ENCODE assay signal across 12 mouse cellular contexts in the genomic region with DNA sequence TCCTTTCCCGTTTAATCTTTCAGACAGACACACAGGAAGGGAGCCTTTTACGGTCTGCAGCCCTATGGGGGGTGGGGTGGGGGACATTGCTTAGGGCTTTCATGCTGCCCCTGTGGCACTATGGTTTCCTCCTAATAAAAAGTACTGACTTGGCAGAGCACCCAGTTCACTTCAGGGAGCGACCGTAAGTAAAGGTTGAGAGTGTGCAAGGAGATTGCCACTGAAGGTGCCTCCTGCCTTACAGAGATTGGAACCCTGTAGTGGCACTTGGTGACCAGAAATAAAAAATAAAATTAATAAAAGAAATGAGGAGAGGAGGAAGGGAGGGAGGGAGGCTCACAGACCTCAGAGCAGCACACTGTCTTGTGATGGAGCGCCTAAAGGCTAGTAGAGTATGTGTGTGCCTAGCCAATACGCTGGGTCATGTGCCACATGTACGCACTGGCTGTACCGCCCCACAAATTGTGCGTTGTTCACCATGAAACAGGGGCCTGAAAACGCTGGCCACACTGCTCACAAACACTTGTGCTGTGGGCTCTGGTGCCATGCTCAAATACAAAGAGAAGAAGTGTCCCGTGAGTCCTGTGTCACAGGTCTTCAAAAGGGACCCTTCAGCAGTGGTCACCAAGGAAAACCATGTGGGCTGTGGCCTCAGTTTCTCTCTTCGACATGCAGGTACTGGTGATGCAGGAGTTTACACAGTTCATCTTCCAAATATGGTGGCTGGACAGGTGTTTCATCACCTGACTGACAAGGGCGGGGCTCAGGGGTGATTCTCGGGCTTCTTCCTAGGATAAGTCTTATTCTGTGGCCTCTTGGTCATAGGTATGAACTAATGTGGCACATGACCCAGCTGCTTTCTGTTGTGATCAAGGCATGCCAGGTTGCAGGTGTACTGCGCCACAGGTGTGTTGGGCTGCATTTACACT.
A peak's percentile ranks its signal among the peaks of the same experiment; 100 is the strongest.
DNase-seq lines count a peak whose midpoint lies in the region; ATAC-seq and TF ChIP-seq lines count a peak whose summit lies in the region.
"Had no signal": no experiment of that assay in that cellular context is flagged by ENCODE, and none has a peak within 500 bp of the region (broad histone marks: within the 10 kb centered on the region; RNA-seq: fewer than 3 reads in every experiment).

No protein-coding gene starts in this region.

- no peak for DNase-seq in intestine, embryonic 14.5 days (ENCODE audit: low spot score)
- DNase-seq in spleen, postnatal 4 days (ENCODE audit: low spot score in 2 of 2): peak; percentile 1 to 40
- no peak for DNase-seq in spleen, postnatal 36 days (ENCODE audit: low spot score in 2 of 2)
- no peak for DNase-seq in limb, embryonic 14.5 days (ENCODE audit: low spot score)
- DNase-seq in thymus, postnatal 14 days: no peak
- DNase-seq: cerebellum, adult 11-12 months; spleen, adult 18-20 months had no signal

- no peaks in the 10 kb centered on the region for H3K36me3 ChIP-seq in intestine, embryonic 14.5 days (ENCODE audit: control insufficient read depth, insufficient read depth, low read length)
- H3K36me3 ChIP-seq in intestine, embryonic 16.5 days (ENCODE audit: control insufficient read depth, insufficient read depth, low read length): no peaks in the 10 kb centered on the region
- no peaks in the 10 kb centered on the region for H3K36me3 ChIP-seq in limb, embryonic 14.5 days (ENCODE audit: control insufficient read depth, insufficient read depth, low read length)
- no peaks in the 10 kb centered on the region for H3K36me3 ChIP-seq in neural tube, embryonic 15.5 days
- H3K36me3 ChIP-seq in heart, embryonic 11.5 days (ENCODE audit: control insufficient read depth, insufficient read depth, low read length): no peaks in the 10 kb centered on the region

- 80% methylated on average over 15 of the region's 15 CpGs for WGBS in intestine, embryonic 14.5 days
- 77% methylated on average over 15 of the region's 15 CpGs for WGBS in intestine, embryonic 16.5 days
- 74% methylated on average over 15 of the region's 15 CpGs for WGBS in limb, embryonic 14.5 days
- WGBS in neural tube, embryonic 15.5 days: 76% methylated on average over 15 of the region's 15 CpGs
- 82% methylated on average over 15 of the region's 15 CpGs for WGBS in heart, embryonic 11.5 days (ENCODE audit: insufficient replicate concordance)

- ATAC-seq in intestine, embryonic 14.5 days (replicated peaks; ENCODE audit: low FRiP score, low TSS enrichment, low read depth): no peak
- ATAC-seq in intestine, embryonic 16.5 days: no peak
- ATAC-seq in limb, embryonic 14.5 days (ENCODE audit: low FRiP score, low read depth): no peak
- ATAC-seq in neural tube, embryonic 15.5 days (ENCODE audit: low FRiP score): no peak; the same call in 1 of the 2 replicates
- ATAC-seq in heart, embryonic 11.5 days (replicated peaks; ENCODE audit: insufficient number of reproducible peaks, low FRiP score, low TSS enrichment): no peak

- peak overlapping the region; percentile 33 for H3K4me2 ChIP-seq in intestine, embryonic 14.5 days (ENCODE audit: low read length)
- H3K4me2 ChIP-seq in intestine, embryonic 16.5 days (ENCODE audit: low read depth, low read length): no peak overlapping the region
- peak overlapping the region; percentile 24; the same call in 1 of the 2 replicates for H3K4me2 ChIP-seq in limb, embryonic 14.5 days (replicated peaks; ENCODE audit: low read depth, low read length, severe bottlenecking)
- H3K4me2 ChIP-seq in neural tube, embryonic 15.5 days: peak overlapping the region; percentile 46
- no peak overlapping the region for H3K4me2 ChIP-seq in heart, embryonic 11.5 days

- 0 out of 2 replicates have a peak, but pooled peaks cover 4% of the 10 kb centered on the region for H3K27me3 ChIP-seq in intestine, embryonic 14.5 days (replicated peaks; ENCODE audit: control insufficient read depth, insufficient read depth, low read length)
- no peaks in the 10 kb centered on the region for H3K27me3 ChIP-seq in intestine, embryonic 16.5 days (replicated peaks; ENCODE audit: control insufficient read depth, insufficient read depth, low read length)
- no peaks in the 10 kb centered on the region for H3K27me3 ChIP-seq in limb, embryonic 14.5 days (ENCODE audit: control insufficient read depth, insufficient read depth, low read length)
- peaks cover 9% of the 10 kb centered on the region; the same call in 1 of the 2 replicates for H3K27me3 ChIP-seq in neural tube, embryonic 15.5 days (replicated peaks)
- H3K27me3 ChIP-seq in heart, embryonic 11.5 days (ENCODE audit: control insufficient read depth, insufficient read depth, low read length): no peaks in the 10 kb centered on the region

- H3K9ac ChIP-seq in intestine, embryonic 14.5 days (ENCODE audit: low read length): no peak overlapping the region
- no peak overlapping the region for H3K9ac ChIP-seq in intestine, embryonic 16.5 days (ENCODE audit: low read depth, low read length)
- no peak overlapping the region for H3K9ac ChIP-seq in limb, embryonic 14.5 days (ENCODE audit: low read depth, low read length, severe bottlenecking)
- H3K9ac ChIP-seq in neural tube, embryonic 15.5 days (replicated peaks): no peak overlapping the region
- H3K9ac ChIP-seq in heart, embryonic 11.5 days (ENCODE audit: low read depth, low read length): no peak overlapping the region
- H3K9ac ChIP-seq: liver, embryonic 14.5 days had no signal

- H3K27ac ChIP-seq in intestine, embryonic 14.5 days (ENCODE audit: low read depth): no peak overlapping the region
- no peak overlapping the region for H3K27ac ChIP-seq in intestine, embryonic 16.5 days (ENCODE audit: low read length)
- no peak overlapping the region for H3K27ac ChIP-seq in limb, embryonic 14.5 days (replicated peaks; ENCODE audit: low read depth, low read length)
- no peak overlapping the region for H3K27ac ChIP-seq in neural tube, embryonic 15.5 days (replicated peaks)
- H3K27ac ChIP-seq in heart, embryonic 11.5 days (ENCODE audit: low read depth, low read length): no peak overlapping the region
- H3K27ac ChIP-seq: liver, embryonic 14.5 days had no signal

- peaks cover 3% of the 10 kb centered on the region; the same call in 1 of the 2 replicates for H3K4me1 ChIP-seq in intestine, embryonic 14.5 days (replicated peaks; ENCODE audit: control insufficient read depth, insufficient read depth, low read length)
- no peaks in the 10 kb centered on the region for H3K4me1 ChIP-seq in intestine, embryonic 16.5 days (ENCODE audit: control insufficient read depth, insufficient read depth, low read length)
- peaks cover 9% of the 10 kb centered on the region; the same call in 1 of the 2 replicates for H3K4me1 ChIP-seq in limb, embryonic 14.5 days (ENCODE audit: control insufficient read depth, insufficient read depth, low read length)
- peaks cover 10% of the 10 kb centered on the region for H3K4me1 ChIP-seq in neural tube, embryonic 15.5 days
- no peaks in the 10 kb centered on the region for H3K4me1 ChIP-seq in heart, embryonic 11.5 days (ENCODE audit: control insufficient read depth, insufficient read depth, low read length)

- H3K9me3 ChIP-seq in intestine, embryonic 14.5 days (ENCODE audit: control insufficient read depth, low read length): no peaks in the 10 kb centered on the region
- no peaks in the 10 kb centered on the region for H3K9me3 ChIP-seq in intestine, embryonic 16.5 days (ENCODE audit: control insufficient read depth, low read length)
- H3K9me3 ChIP-seq in limb, embryonic 14.5 days (ENCODE audit: control insufficient read depth, low read length): no peaks in the 10 kb centered on the region
- no peaks in the 10 kb centered on the region for H3K9me3 ChIP-seq in neural tube, embryonic 15.5 days (replicated peaks)
- H3K9me3 ChIP-seq in heart, embryonic 11.5 days (replicated peaks; ENCODE audit: control insufficient read depth, low read length): no peaks in the 10 kb centered on the region

- no peak for TF ChIP-seq POLR2A in limb, embryonic 14.5 days (IDR thresholded peaks at IDR 0.05; ENCODE audit: borderline replicate concordance, extremely low read depth, insufficient read depth, insufficient read length)

- no peak overlapping the region for H3K4me3 ChIP-seq in intestine, embryonic 14.5 days (ENCODE audit: low read depth, low read length)
- no peak overlapping the region for H3K4me3 ChIP-seq in intestine, embryonic 16.5 days (ENCODE audit: low read length)
- H3K4me3 ChIP-seq in limb, embryonic 14.5 days (replicated peaks; ENCODE audit: low read length): no peak overlapping the region
- no peak overlapping the region for H3K4me3 ChIP-seq in neural tube, embryonic 15.5 days (replicated peaks)
- no peak overlapping the region for H3K4me3 ChIP-seq in heart, embryonic 11.5 days (ENCODE audit: low read depth, low read length)
- H3K4me3 ChIP-seq: erythroblast, embryonic 14.5 days had no signal

Comparison
In these comparisons a context has a peak if more than half of its experiments do, and no peak if none do; other contexts are left out.
1. DNase-seq: peak in spleen, postnatal 4 days (2 of 2); none in intestine, embryonic 14.5 days (single experiment), spleen, postnatal 36 days (0 of 2), limb, embryonic 14.5 days (single experiment) and thymus, postnatal 14 days (single experiment).
2. H3K4me2 ChIP-seq: peak in intestine, embryonic 14.5 days (single experiment), limb, embryonic 14.5 days (single experiment) and neural tube, embryonic 15.5 days (single experiment); none in intestine, embryonic 16.5 days (single experiment) and heart, embryonic 11.5 days (single experiment).